Mouse (Mus musculus) large intestine, adult 2 months (tissue): ENCODE results near the gene Tnfaip2. TPM values are rescaled to one million over a fixed set of nuclear protein-coding genes. Genes with fewer than 3 reads are reported as not detected.

Source experiments
- polyA plus RNA-seq: library from polyadenylated mRNA; depleted of rRNA; stranded (reverse); fragments of >200 nt; gene quantifications from 2 replicates; pipeline ENCODE4 v1.2.3, GENCODE M21; 2012; rRNA removed

Tnfaip2 gene
- polyA plus RNA-seq, 1 experiment: 18.0 TPM

Other genes with a start within 250 kb of the Tnfaip2 start
- gene Amn, start 171.4 kb upstream of the Tnfaip2 start, polyA plus RNA-seq: 121 and 228 TPM in 2 replicates
- gene Cdc42bpb, start 64.8 kb upstream of the Tnfaip2 start, polyA plus RNA-seq: 186 and 250 TPM in 2 replicates
- gene Lbhd2, start 35.7 kb upstream of the Tnfaip2 start, polyA plus RNA-seq: 0.92 and 1.5 TPM in 2 replicates
- 197 and 357 TPM in 2 replicates for gene Exoc3l4, start 25.5 kb upstream of the Tnfaip2 start, polyA plus RNA-seq
- gene Gm266, start 43.4 kb downstream of the Tnfaip2 start, polyA plus RNA-seq: 0.53 and 0.66 TPM in 2 replicates
- gene Eif5, start 95.5 kb downstream of the Tnfaip2 start, polyA plus RNA-seq: 35.2 and 64.6 TPM in 2 replicates
- gene Mark3, start 132.1 kb downstream of the Tnfaip2 start, polyA plus RNA-seq: 22.5 and 31.3 TPM in 2 replicates
- gene Ckb, start 229.9 kb downstream of the Tnfaip2 start, polyA plus RNA-seq: 427 TPM in 2 replicates
- gene Trmt61a, start 235.6 kb downstream of the Tnfaip2 start, polyA plus RNA-seq: 28.0 and 33.9 TPM in 2 replicates